Mouse (Mus musculus) 3134 (cell line): ENCODE measurements around the gene Nans.
A peak's percentile ranks its signal among the peaks of the same experiment; 100 is the strongest.

Experiments
- DNase-seq: peaks from one replicate; pipeline ENCODE4 v3.0.0-alpha.2; 2011; ENCODE audit warnings: low spot score; ENCODE audit not compliant: insufficient read length; ENCODE audit errors: extremely low read depth

Nans gene

DNA sequence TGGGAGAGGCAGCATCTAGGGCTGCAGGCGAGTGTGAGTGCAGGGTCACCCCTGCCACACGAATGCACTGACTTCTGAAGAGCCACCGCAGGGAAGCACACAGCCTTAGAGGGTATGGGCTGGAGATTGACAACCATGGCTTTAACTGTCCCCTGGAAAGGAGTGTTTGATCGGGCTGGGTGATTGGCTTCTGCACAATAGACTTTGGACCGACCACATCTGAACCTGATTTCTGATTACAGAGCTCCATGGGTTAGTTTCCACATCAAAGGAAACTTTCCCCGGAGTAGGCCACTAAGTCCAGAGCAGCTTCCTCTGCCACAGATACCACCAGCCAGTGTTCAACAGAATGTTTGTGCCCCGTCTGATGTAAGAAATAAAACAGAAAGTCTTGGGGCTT lies 40.7 kb downstream of the Nans start:
- DNase-seq, result no peak

DNA sequence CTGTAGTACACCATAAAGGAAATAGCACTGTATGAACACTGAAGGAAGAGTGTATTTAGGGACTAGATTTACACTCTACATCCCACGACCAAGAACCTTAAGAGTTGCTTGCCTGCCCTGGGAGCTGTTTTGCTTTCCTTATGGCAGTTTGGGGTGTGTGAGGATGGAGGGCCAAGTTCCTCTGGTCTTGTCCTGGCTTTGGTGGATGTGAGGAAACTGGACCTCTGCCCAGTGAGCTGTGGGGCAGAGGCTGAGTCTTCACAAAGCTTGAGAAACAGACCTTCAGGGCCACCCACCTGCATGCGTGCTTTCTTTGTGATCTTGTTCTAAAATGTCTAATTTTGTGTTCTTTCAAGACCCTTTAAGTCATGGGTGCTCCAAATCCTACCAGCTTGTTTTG lies 43.5 kb downstream of the Nans start:
- DNase-seq, result no peak

DNA sequence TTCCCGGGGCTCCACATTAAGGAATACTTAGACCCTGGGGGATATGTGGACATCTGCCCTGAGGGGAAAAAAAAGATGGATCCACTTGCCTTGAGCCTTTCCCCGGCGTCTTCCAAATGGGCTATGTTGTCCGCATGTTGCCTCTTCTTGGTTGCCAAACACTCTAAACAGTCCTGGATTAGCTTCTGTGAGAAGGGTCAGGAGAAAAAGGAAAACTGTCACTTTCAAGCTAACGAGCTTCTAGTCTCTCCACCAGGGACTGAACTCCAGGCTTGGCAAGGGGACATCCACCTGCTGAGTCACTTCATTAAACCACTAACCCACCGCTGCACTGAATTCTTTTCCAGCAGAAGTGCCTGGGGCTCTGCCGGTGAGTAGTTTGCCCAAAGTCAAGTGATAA lies 43.9 kb downstream of the Nans start:
- DNase-seq, result peak; percentile 46

DNA sequence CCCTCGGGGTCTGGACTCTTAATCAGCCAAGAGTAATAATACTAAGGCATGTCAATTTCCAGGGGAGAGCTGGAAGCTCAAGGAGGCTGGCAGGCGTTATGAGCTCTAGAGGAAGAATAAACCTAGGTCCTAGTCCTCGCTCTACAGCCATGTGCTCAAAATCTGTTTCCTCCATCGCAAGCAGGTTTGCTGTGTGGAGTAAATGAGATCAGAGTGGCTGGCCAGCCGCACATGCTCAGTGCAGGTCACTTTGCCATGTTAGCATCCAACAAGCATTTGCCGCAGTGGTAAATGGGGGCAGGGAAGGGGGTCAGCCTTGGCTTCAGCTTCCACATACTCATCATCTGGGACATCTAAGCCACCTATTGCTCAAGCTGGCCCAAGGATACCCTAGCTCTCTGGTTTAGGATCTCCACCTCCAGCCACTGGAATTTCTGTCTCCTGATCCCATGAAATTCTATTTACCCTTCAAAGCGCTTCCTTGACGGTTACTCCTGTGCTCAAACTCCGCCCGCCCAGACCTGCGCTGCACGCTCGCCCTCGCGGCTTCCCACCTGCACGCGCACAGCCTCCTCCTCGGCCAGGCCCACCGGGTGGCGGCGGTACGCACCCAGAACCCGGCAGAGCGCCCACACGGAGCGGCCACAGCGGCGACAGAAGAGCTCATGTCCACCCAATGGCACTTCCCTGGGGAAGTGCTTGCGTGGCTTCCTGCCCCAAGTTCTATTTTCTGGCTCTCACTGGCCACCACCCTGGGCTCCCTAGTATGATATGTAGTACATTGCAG lies 45.1 kb downstream of the Nans start:
- no peak for DNase-seq

DNA sequence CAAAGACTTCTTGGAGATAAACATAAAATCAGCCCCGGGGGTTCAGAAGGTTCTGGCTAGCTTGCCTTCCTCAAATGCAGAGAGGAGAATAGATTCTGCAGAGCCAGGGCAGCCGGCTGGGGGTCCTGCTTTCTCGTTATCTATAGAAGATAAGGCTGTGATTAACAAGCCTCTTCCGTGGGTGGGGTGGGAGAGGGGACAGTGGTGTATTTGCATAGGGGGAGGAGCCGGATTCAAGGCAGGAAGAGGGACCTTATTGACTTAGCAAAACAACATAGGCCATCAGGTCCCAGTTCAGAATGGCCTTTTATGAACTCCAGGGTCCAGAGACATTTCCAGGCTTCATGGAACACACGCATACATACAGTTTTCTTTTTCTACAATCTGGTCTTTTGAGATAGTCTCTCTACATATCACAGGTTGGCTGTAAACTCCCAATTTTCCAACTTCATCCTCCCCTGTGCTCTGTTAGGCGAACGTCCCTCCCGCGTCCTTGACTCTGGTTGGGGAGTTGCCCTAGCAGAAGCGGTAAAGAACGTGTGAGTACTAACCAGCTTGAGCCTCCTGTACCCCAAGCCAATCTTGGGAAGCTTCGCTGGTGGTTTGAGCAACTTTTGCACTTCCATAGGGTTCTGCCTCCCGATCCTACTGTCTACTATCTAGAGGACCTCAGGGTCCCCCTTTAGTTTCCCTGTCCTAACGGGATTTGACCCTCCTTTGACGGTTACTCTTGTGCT lies 46.2 kb downstream of the Nans start:
- DNase-seq, result no peak

DNA sequence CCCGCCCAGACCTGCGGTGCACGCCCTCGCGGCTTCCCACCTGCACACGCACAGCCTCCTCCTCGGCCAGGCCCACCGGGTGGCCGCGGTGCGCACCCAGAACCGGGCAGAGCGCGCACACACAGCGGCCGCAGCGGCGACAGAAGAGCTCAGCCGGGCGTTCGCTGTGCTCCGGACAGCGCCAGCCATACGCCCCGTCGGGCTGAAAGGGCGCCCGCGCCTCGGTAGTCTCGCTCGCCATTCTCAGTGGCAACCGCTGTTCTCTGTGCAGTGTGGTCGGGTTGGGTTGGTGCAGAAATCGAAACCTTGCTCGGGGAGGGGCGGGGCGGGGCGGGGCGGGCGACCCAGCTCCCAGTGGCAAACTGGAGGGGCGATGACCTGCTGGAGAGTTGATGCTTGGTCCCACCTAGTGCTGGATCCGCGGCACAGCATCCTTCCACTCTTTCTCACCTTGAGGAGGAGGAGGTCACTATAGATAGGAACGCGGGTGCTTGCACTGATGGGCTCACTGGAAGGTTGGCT lies 46.9 kb downstream of the Nans start, which contains the start of gene Trim14:
Gene Trim14, minus strand, starts transcription at position 302 of the 522 bp plus-strand sequence.
- DNase-seq, result no peak

DNA sequence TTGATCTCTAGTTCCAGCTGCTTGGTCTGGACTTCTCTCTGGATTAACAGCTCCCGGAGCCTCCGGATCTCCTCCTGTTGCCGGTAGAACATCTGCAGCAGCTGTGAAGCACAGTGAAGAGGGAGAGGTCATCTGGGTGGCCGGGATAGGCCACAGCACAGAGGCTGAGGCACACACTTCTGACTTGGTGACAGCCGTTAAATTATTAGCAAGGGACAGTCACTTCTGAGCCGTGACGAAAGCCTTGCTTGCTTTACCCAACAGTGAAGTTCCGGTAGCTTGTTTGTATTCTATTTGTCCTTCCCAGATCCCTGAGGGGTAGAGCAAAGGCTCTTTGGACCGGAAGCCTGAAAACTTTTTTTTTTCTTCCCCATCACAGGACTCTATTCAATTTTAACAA lies 50.1 kb downstream of the Nans start:
- DNase-seq, result no peak

DNA sequence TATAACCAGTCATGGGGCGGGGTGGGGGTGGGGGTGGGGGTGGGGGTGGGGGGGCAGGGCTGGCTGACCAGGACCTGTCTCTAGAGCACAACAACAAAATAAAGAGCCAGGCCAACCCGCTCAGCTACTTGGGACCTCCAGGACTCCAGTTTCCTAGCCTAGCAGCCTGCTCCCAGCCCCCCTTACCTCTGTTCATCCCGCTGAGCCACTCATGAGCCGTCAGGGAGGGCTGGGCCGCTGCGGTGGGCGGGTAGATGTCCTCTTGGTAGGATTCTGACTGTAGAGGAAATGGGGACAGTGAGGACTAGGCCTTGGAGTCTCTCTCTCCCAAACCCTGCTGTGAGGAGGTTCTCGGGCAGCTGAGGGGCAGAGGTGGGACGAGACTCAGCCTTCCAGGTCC lies 52.7 kb downstream of the Nans start:
- no peak for DNase-seq

DNA sequence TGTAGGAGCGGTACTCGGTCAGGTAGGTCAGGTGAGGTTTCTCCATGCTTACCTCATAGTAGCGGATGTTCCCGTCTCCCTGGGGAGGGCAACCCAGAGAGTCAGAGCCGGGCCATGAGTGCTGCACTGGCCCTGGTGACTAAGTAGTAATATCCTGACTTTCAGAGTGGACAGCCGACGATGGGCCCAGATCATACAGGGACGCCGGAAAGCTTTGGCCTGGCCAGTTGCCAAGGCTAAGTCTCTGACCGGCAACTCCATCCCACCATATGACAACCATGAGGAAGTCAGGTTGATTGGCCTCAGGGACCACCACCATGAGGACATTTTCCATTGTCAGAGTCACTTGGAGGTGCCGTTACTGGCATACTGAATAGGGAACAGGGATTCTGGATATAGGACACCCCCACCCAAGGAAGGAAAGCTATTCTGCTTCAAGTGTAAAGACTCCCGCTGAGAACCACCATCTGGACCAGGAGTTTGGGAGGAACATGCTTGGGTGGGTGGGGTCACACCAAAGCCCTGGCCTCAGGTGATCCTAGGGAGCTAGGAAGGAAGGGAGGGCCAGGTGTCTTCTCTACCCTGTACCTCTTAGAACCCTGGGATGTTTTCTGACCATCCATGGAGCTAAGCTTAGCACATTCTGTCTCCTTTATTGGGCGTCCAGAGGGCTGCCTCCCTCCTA lies 54.5 kb downstream of the Nans start:
- DNase-seq, result no peak

DNA sequence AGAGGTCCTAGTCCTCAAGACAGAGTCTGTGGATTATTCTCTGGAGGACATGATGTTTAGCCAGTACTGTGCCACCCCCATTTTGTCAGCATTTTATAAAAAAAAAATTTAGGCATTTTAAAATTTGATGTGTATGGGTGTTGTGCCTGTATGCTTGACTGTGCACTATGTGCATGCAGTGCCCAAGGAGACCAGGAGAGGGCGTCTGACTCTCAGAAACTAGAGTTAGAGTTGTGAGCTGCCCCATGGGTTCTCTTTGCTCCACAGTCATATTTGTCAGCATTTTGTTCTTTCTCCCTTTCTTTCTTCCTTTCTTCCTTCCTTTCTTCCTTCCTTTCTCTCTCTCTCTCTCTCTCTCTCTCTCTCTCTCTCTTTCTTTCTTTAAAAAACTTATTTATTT lies 55.3 kb downstream of the Nans start:
- DNase-seq, result no peak

DNA sequence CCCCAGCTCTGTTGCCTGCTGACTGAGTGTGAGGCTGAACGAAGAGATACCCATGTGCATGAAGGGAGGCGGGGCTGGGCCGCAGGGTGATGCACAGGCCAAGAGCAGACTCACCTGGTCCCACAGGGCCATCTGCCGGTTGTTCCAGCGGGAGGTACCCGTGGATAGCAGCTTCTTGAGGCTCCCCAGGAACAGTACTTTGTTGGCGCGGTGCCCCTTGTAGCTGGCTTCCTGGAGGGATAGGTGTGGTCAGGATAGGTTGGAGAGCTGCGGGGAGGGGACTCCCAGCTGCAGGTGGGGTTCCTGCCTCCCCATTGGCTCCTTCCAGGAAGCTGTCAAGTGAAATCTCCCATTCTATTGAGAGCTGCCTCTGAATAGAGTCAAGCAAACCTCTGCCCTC lies 56.5 kb downstream of the Nans start:
- no peak for DNase-seq

DNA sequence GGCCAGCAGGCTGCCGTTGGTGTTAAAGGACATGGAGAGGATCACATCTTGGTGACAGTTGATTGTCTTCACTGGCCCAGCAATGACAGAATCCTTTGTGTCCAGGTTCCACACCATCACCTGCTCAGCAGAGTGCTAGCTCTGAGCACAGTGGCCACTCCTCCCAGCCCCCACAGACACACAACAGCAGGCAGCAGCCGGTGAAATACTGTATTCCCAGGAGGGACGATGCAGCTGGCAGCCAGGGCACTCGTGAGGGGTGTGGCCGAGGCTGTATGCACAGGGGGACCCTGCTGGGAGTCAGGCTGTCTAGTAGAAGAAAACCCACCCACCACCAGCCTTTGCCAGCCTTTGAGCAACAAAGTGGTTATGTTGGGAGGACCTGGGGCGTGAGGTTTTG lies 57.7 kb downstream of the Nans start:
- no peak for DNase-seq

DNA sequence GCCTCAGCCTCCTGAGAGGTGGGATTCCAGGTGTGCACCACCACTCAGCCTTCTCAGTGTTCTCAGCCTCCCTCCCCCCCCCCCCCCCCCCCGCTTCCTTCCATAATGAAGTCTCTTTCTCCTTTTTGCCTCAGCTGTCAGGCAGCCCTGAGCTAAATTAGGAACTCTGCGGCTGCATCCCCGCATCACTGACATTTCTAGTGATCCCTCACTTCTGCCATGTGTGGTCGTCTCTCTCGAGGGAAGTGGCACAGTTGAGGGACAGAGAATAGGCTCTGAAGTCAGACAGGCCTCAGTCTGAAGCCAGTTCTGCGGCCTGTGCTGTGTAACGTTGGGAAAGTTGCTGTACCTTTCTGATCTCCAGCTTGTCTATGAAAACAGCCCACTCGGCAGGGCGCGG lies 60.9 kb downstream of the Nans start:
- no peak for DNase-seq

DNA sequence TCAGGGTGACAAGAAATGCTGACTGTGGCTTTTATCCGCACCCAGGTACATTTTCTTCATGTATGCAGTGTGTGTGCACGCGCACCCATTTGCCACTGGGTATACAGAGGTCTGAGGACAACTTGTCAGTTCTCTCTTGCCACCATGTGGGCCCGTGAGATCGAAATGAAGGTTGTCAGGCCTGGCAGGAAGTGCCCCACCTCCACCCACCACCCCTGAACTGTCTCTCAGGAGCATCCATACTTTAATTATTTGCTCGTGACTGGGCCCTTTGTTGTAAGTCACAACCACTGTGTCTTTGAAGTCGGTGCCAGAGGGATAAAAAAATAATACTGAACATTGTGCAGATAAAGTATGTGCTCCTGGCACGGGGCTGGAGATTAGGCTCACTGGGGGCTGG lies 61.4 kb downstream of the Nans start:
- no peak for DNase-seq
